Mouse (Mus musculus) lung, postnatal 0 days (tissue): ENCODE data around the gene Prpf18. TPM values are rescaled to one million over a fixed set of nuclear protein-coding genes. Genes with fewer than 3 reads are reported as not detected.

Experiments used
- ATAC-seq: fragments of 200-750 bp; cut with Nextera tagmentation; 2 replicates; pipeline ENCODE4 v1.8.0; 2017; ENCODE audit warnings: moderate library complexity
- DNase-seq: peaks from one replicate; pipeline ENCODE4 v3.0.0-alpha.2; 2016; ENCODE audit warnings: low spot score
- H3K27ac ChIP-seq: fragments of 300-500 bp; sonication (generic); 2 replicates; pipeline ENCODE4 v1.5.1; 2014; ENCODE audit warnings: antibody characterized with exemption, mild to moderate bottlenecking, low read length, mixed read lengths
- H3K27me3 ChIP-seq: fragments of 300-500 bp; sonication (generic); replicated peaks from 2 replicates; pipeline ENCODE4 v1.6.1; 2014; ENCODE audit warnings: low read length, mixed read lengths; ENCODE audit not compliant: insufficient read depth
- H3K36me3 ChIP-seq: fragments of 300-500 bp; sonication (generic); 2 replicates; pipeline ENCODE4 v1.6.1; 2014; ENCODE audit warnings: low read length, mixed read lengths; ENCODE audit not compliant: insufficient read depth
- H3K4me1 ChIP-seq: fragments of 300-500 bp; sonication (generic); 2 replicates; pipeline ENCODE4 v1.6.1; 2014; ENCODE audit warnings: antibody characterized with exemption, low read depth, low read length, mixed read lengths; ENCODE audit not compliant: insufficient read depth
- H3K4me2 ChIP-seq: fragments of 300-500 bp; sonication (generic); replicated peaks from 2 replicates; pipeline ENCODE4 v1.6.1; 2014; ENCODE audit warnings: low read depth, mild to moderate bottlenecking, low read length, moderate library complexity, mixed read lengths
- H3K4me3 ChIP-seq: fragments of 300-500 bp; sonication (generic); 2 replicates; pipeline ENCODE4 v1.5.1; 2014; ENCODE audit warnings: low read depth, low read length
- H3K9ac ChIP-seq: fragments of 300-500 bp; sonication (generic); replicated peaks from 2 replicates; pipeline ENCODE4 v1.6.1; 2014; ENCODE audit warnings: low read depth, mild to moderate bottlenecking
- H3K9me3 ChIP-seq: fragments of 300-500 bp; sonication (generic); 2 replicates; pipeline ENCODE4 v1.6.1; 2016; ENCODE audit warnings: low read length, mixed read lengths
- CTCF ChIP-seq: IDR thresholded peaks from 2 replicates; pipeline ENCODE4 v1.5.1; 2016; ENCODE audit warnings: antibody characterized with exemption, mild to moderate bottlenecking
- EP300 ChIP-seq: IDR thresholded peaks from 2 replicates; pipeline ENCODE4 v1.6.1; 2016; ENCODE audit warnings: antibody characterized with exemption, mild to moderate bottlenecking, control low read depth
- WGBS: fragments of 180-500 bp; shearing (Covaris S2); extraction: QIAGEN DNeasy Blood & Tissue Kit; methylation state at CpG from one replicate; pipeline ENCODE4 v1.1.7; 2014; 5-methylcytosine and 5-hydroxymethylcytosine counted together
- polyA plus RNA-seq: library from polyadenylated mRNA; unstranded; fragments of >200 nt; fragmentation: Nextera tagmentation; extraction: Ambion mirVana; gene quantifications from 2 replicates; pipeline ENCODE4 v1.2.1, GENCODE M21; 2015

The Prpf18 gene
- polyA plus RNA-seq, 1 experiment from 2014 or later, result 39.2 TPM

GRCm38 (mm10) chr2:4586245-4586644 is 65.7 kb downstream of the Prpf18 start:
- ATAC-seq (peak; percentile 86), DNase-seq (peak; percentile 66)
- Histone ChIP-seq H3K4me3 (no peak overlapping the region), H3K27me3 (no peaks in the 10 kb centered on the region), H3K9ac (no peak overlapping the region), H3K4me2 (no peak overlapping the region), H3K4me1 (peaks cover 7% of the 10 kb centered on the region), H3K36me3 (peaks cover 5% of the 10 kb centered on the region), H3K27ac (peak overlapping the region; percentile 79; the same call in 1 of the 2 replicates), H3K9me3 (no peaks in the 10 kb centered on the region)
- no peak for TF ChIP-seq CTCF
- peak; percentile 91 for TF ChIP-seq EP300
- WGBS, result 51% methylated on average over 11 of the region's 11 CpGs

GRCm38 (mm10) chr2:4584252-4584651 is 67.7 kb downstream of the Prpf18 start:
- peaks cover 10% of the 10 kb centered on the region for H3K4me1 ChIP-seq
- no peak for TF ChIP-seq EP300
- no peak overlapping the region for H3K4me3 ChIP-seq
- no peak overlapping the region for H3K9ac ChIP-seq
- peaks cover 5% of the 10 kb centered on the region; the same call in 1 of the 2 replicates for H3K36me3 ChIP-seq
- 88% methylated on average over 5 of the region's 5 CpGs for whole genome bisulfite sequencing
- no peaks in the 10 kb centered on the region for H3K9me3 ChIP-seq
- H3K4me2 ChIP-seq, result no peak overlapping the region
- DNase-seq (no peak), ATAC-seq (no peak)
- no peaks in the 10 kb centered on the region for H3K27me3 ChIP-seq
- H3K27ac ChIP-seq, result no peak overlapping the region

- Histone ChIP-seq H3K27me3 (no peaks in the 10 kb centered on the region), H3K4me3 (no peak overlapping the region), H3K4me2 (no peak overlapping the region), H3K9me3 (no peaks in the 10 kb centered on the region), H3K36me3 (peaks cover 10% of the 10 kb centered on the region), H3K27ac (no peak overlapping the region), H3K4me1 (peaks cover 19% of the 10 kb centered on the region), H3K9ac (no peak overlapping the region)
- DNase-seq (no peak), ATAC-seq (no peak)
- WGBS, result 85% methylated on average over 2 of the region's 2 CpGs
- TF ChIP-seq EP300 (no peak), CTCF (no peak)
Observed at GRCm38 (mm10) chr2:4582930-4583329, 69.0 kb downstream of the Prpf18 start.

- TF ChIP-seq CTCF, result no peak
- TF ChIP-seq EP300, result no peak
- no peaks in the 10 kb centered on the region for H3K27me3 ChIP-seq
- H3K9me3 ChIP-seq, result no peaks in the 10 kb centered on the region
- H3K27ac ChIP-seq, result no peak overlapping the region
- H3K9ac ChIP-seq, result no peak overlapping the region
- no peak overlapping the region for H3K4me3 ChIP-seq
- H3K36me3 ChIP-seq, result peaks cover 13% of the 10 kb centered on the region; the same call in 1 of the 2 replicates
- ATAC-seq, result no peak
- H3K4me1 ChIP-seq, result peaks cover 14% of the 10 kb centered on the region
- DNase-seq, result no peak
- WGBS, result 77% methylated on average over 6 of the region's 6 CpGs
- no peak overlapping the region for H3K4me2 ChIP-seq
Observed at GRCm38 (mm10) chr2:4580666-4581065, 71.2 kb downstream of the Prpf18 start.

- Histone ChIP-seq H3K27me3 (no peaks in the 10 kb centered on the region), H3K4me3 (no peak overlapping the region), H3K9ac (no peak overlapping the region), H3K36me3 (peaks cover 13% of the 10 kb centered on the region; the same call in 1 of the 2 replicates), H3K4me1 (peaks cover 14% of the 10 kb centered on the region), H3K27ac (peak overlapping the region; percentile 69), H3K9me3 (no peaks in the 10 kb centered on the region), H3K4me2 (no peak overlapping the region)
- ATAC-seq, result no peak
- no peak for TF ChIP-seq EP300
- TF ChIP-seq CTCF, result no peak
- no peak for DNase-seq
- WGBS, result 44% methylated on average over 8 of the region's 8 CpGs
Observed at GRCm38 (mm10) chr2:4579357-4580068, 72.4 kb downstream of the Prpf18 start.

- Histone ChIP-seq H3K4me3 (no peak overlapping the region), H3K9me3 (no peaks in the 10 kb centered on the region), H3K4me1 (peaks cover 14% of the 10 kb centered on the region), H3K36me3 (peaks cover 13% of the 10 kb centered on the region; the same call in 1 of the 2 replicates), H3K27ac (0 out of 2 replicates have a peak overlapping the region, but pooled peaks have one; percentile 10), H3K9ac (no peak overlapping the region), H3K27me3 (no peaks in the 10 kb centered on the region), H3K4me2 (no peak overlapping the region)
- no peak for ATAC-seq
- TF ChIP-seq EP300 (no peak), CTCF (no peak)
- WGBS, result 60% methylated on average over 5 of the region's 5 CpGs
- no peak for DNase-seq
Observed at GRCm38 (mm10) chr2:4578291-4578690, 73.6 kb downstream of the Prpf18 start.
